Mouse (Mus musculus): Measurements from ENCODE around the gene Psat1.

Gene Psat1

GRCm38 (mm10) chr19:15866851-15867250 lies 80.3 kb downstream of the Psat1 start:
- peak; percentile 41 for DNase-seq (ENCODE audit: low read depth, low spot score)

DNA sequence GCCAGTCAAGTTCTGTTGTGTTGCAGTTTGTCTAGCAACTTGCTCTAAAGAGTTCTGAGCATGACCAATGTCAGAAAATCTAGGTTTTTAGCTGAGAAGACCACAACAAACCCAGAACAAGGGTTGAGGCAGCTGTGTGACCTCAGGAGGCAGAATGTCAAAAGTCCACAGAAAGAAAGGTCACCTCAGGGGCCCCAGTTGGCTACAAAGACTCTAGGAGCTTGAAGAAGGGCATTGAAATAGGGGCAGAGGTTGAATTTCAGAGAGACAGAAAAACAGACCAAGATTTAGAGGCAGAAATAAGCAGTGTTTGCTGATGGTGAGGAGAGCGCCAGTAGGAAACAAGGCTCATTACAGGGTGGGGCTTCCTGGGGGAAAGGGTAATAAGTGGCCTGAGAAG lies 81.0 kb downstream of the Psat1 start:
- DNase-seq (ENCODE audit: low read depth, low spot score): no peak

GRCm38 (mm10) chr19:15865431-15865830 lies 81.7 kb downstream of the Psat1 start:
- DNase-seq (ENCODE audit: low read depth, low spot score): no peak

- DNase-seq (ENCODE audit: low read depth, low spot score): no peak
These were observed 83.0 kb downstream of the Psat1 start for GRCm38 (mm10) chr19:15864129-15864528.

DNA sequence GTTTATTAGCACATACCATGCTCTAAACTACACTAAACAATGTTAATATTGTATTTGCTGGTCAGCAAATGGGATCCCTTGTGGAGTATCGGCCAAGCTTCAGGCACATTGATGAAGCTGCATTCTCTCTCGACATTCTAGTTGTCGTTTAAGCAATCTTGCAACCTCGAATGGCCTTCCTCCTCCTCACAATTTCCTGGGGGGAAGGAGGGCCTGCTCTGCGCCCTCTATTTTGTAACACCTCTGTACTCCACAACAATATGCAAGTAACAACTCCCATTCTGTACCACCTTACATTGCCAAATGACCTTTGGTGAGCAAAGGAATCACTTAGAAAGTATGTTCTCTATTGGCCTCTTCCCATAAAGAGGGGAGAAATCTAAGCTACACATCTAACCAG lies 91.8 kb downstream of the Psat1 start:
- no peak for DNase-seq (ENCODE audit: low read depth, low spot score)
